In the genomic region with DNA sequence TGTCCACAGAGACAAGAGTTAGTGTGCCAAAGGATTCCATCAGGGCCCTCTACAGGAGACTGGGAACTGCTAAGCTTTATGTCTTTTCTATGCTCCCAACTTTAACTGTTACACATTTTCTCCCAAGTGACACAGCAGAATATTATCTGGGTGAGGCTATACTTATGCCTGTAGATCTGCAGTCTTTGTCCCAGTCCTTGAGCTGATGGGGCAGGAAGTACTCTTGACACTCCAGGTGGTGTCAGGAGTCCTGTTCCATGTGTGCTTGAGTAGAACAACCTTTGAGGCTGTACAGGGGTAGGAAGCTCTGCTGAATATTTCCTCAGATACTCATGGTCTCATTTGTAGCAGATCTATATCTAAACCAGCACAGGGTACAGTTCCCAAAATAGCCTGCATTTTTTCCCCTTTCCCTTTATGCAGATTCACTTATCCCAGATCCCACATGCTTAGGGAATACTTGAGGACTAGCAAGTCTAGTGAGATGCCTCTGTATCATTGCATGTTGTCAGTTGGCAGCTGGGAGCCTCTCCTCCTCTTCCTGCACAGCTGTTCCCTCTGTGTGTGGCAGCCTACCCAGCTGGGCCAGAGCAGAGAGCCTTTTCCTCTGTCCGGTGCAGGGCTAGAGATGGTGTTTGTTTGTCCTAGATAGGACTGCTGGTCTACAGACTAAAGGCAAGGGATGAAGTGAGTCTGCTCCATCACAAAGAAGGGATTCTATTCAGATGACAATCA, we compare ENCODE assay signal across 24 mouse cellular contexts.
DNase-seq lines count a peak whose midpoint lies in the region; ATAC-seq and TF ChIP-seq lines count a peak whose summit lies in the region.
"Had no signal": no experiment of that assay in that cellular context is flagged by ENCODE, and none has a peak within 500 bp of the region (broad histone marks: within the 10 kb centered on the region; RNA-seq: fewer than 3 reads in every experiment).

No protein-coding gene starts in this region.

- no peak for TF ChIP-seq CTCF in forebrain, postnatal 0 days (IDR thresholded peaks at IDR 0.05; ENCODE audit: low read depth)

- H3K9ac ChIP-seq in forebrain, postnatal 0 days = no peak overlapping the region
- H3K9ac ChIP-seq in forebrain, embryonic 13.5 days = no peak overlapping the region
- no peak overlapping the region for H3K9ac ChIP-seq in intestine, embryonic 16.5 days (ENCODE audit: low read depth, low read length)
- H3K9ac ChIP-seq in intestine, embryonic 15.5 days = no peak overlapping the region
- H3K9ac ChIP-seq: heart, embryonic 15.5 days; hindbrain, embryonic 14.5 days; limb, embryonic 12.5 days; liver, embryonic 15.5 days; midbrain, embryonic 13.5 days; neural tube, embryonic 13.5 days had no signal

- no peaks in the 10 kb centered on the region for H3K4me1 ChIP-seq in forebrain, postnatal 0 days (ENCODE audit: insufficient read depth)
- H3K4me1 ChIP-seq in forebrain, embryonic 13.5 days = peaks cover 3% of the 10 kb centered on the region; the same call in 1 of the 2 replicates
- H3K4me1 ChIP-seq in intestine, embryonic 16.5 days (ENCODE audit: control insufficient read depth, insufficient read depth, low read length) = 0 out of 2 replicates have a peak, but pooled peaks cover 3% of the 10 kb centered on the region
- H3K4me1 ChIP-seq in intestine, embryonic 15.5 days (replicated peaks) = 0 out of 2 replicates have a peak, but pooled peaks cover 2% of the 10 kb centered on the region
- H3K4me1 ChIP-seq: heart, embryonic 15.5 days; limb, embryonic 12.5 days; liver, embryonic 15.5 days; midbrain, embryonic 13.5 days; neural tube, embryonic 13.5 days had no signal

- H3K27me3 ChIP-seq in forebrain, postnatal 0 days (ENCODE audit: insufficient read depth, low read length) = no peaks in the 10 kb centered on the region
- no peaks in the 10 kb centered on the region for H3K27me3 ChIP-seq in forebrain, embryonic 13.5 days
- H3K27me3 ChIP-seq in intestine, embryonic 16.5 days (replicated peaks; ENCODE audit: control insufficient read depth, insufficient read depth, low read length) = no peaks in the 10 kb centered on the region
- no peaks in the 10 kb centered on the region for H3K27me3 ChIP-seq in intestine, embryonic 15.5 days (replicated peaks)
- H3K27me3 ChIP-seq: CH12.LX; heart, embryonic 15.5 days; limb, embryonic 12.5 days; liver, embryonic 15.5 days; midbrain, embryonic 13.5 days; neural tube, embryonic 13.5 days had no signal

- H3K9me3 ChIP-seq in forebrain, postnatal 0 days (ENCODE audit: low read length) = no peaks in the 10 kb centered on the region
- H3K9me3 ChIP-seq in forebrain, embryonic 13.5 days (replicated peaks) = no peaks in the 10 kb centered on the region
- H3K9me3 ChIP-seq in intestine, embryonic 16.5 days (ENCODE audit: control insufficient read depth, low read length) = no peaks in the 10 kb centered on the region
- H3K9me3 ChIP-seq in intestine, embryonic 15.5 days = no peaks in the 10 kb centered on the region
- H3K9me3 ChIP-seq: heart, embryonic 15.5 days; limb, embryonic 12.5 days; liver, embryonic 15.5 days; midbrain, embryonic 13.5 days; neural tube, embryonic 13.5 days had no signal

- no peaks in the 10 kb centered on the region for H3K36me3 ChIP-seq in forebrain, postnatal 0 days (ENCODE audit: insufficient read depth)
- H3K36me3 ChIP-seq in forebrain, embryonic 13.5 days (ENCODE audit: poor library complexity, severe bottlenecking) = no peaks in the 10 kb centered on the region
- no peaks in the 10 kb centered on the region for H3K36me3 ChIP-seq in intestine, embryonic 16.5 days (ENCODE audit: control insufficient read depth, insufficient read depth, low read length)
- no peaks in the 10 kb centered on the region for H3K36me3 ChIP-seq in intestine, embryonic 15.5 days
- H3K36me3 ChIP-seq: heart, embryonic 15.5 days; limb, embryonic 12.5 days; liver, embryonic 15.5 days; midbrain, embryonic 13.5 days; neural tube, embryonic 13.5 days had no signal

- WGBS in forebrain, postnatal 0 days = 52% methylated on average over 1 of the region's 1 CpGs
- 68% methylated on average over 1 of the region's 1 CpGs for WGBS in forebrain, embryonic 13.5 days
- WGBS in intestine, embryonic 16.5 days = 38% methylated on average over 1 of the region's 1 CpGs
- WGBS in intestine, embryonic 15.5 days = 33% methylated on average over 1 of the region's 1 CpGs

- DNase-seq in forebrain, postnatal 0 days = no peak
- peak; percentile 9 for DNase-seq in gastrocnemius, postnatal 25 days
- DNase-seq in gastrocnemius, postnatal 10 days = no peak
- DNase-seq in right cerebral cortex, postnatal 14 days = peak; percentile 6
- DNase-seq in right cerebral cortex, adult 2 months (ENCODE audit: low spot score in 2 of 2) = no peak
- DNase-seq: adrenal gland, adult 8-10 months; cerebellum, adult 8-10 months; cerebellum, postnatal 25 days; kidney, adult 2 months; kidney, postnatal 36 days had no signal

- no peak overlapping the region for H3K27ac ChIP-seq in forebrain, postnatal 0 days (ENCODE audit: low read depth, low read length)
- no peak overlapping the region for H3K27ac ChIP-seq in forebrain, embryonic 13.5 days
- no peak overlapping the region for H3K27ac ChIP-seq in intestine, embryonic 16.5 days (ENCODE audit: low read length)
- no peak overlapping the region for H3K27ac ChIP-seq in intestine, embryonic 15.5 days
- H3K27ac ChIP-seq: heart, embryonic 15.5 days; hindbrain, embryonic 14.5 days; layer of hippocampus, adult 2 months; left cerebral cortex, adult 2 months; limb, embryonic 12.5 days; liver, embryonic 15.5 days; macrophage; midbrain, embryonic 13.5 days; neural tube, embryonic 13.5 days had no signal

- H3K4me3 ChIP-seq in forebrain, postnatal 0 days (ENCODE audit: low read depth, low read length) = no peak overlapping the region
- H3K4me3 ChIP-seq in forebrain, embryonic 13.5 days = no peak overlapping the region
- no peak overlapping the region for H3K4me3 ChIP-seq in intestine, embryonic 16.5 days (ENCODE audit: low read length)
- H3K4me3 ChIP-seq in intestine, embryonic 15.5 days (replicated peaks) = no peak overlapping the region
- H3K4me3 ChIP-seq: heart, embryonic 15.5 days; layer of hippocampus, adult 2 months; left cerebral cortex, adult 2 months; limb, embryonic 12.5 days; liver, embryonic 15.5 days; midbrain, embryonic 13.5 days; neural tube, embryonic 13.5 days had no signal

- H3K4me2 ChIP-seq in forebrain, postnatal 0 days (ENCODE audit: low read depth) = no peak overlapping the region
- H3K4me2 ChIP-seq in forebrain, embryonic 13.5 days = no peak overlapping the region
- no peak overlapping the region for H3K4me2 ChIP-seq in intestine, embryonic 16.5 days (ENCODE audit: low read depth, low read length)
- H3K4me2 ChIP-seq in intestine, embryonic 15.5 days (replicated peaks) = no peak overlapping the region
- H3K4me2 ChIP-seq: heart, embryonic 15.5 days; hindbrain, embryonic 14.5 days; limb, embryonic 12.5 days; liver, embryonic 15.5 days; midbrain, embryonic 13.5 days; neural tube, embryonic 13.5 days had no signal

- peak; percentile 20; the same call in 1 of the 2 replicates for ATAC-seq in forebrain, postnatal 0 days
- ATAC-seq in forebrain, embryonic 13.5 days = no peak
- ATAC-seq in intestine, embryonic 16.5 days = peak; percentile 50; the same call in 1 of the 2 replicates
- ATAC-seq in intestine, embryonic 15.5 days = no peak
- ATAC-seq: forebrain, embryonic 14.5 days; midbrain, embryonic 13.5 days had no signal

Comparison
In these comparisons a context has a peak if more than half of its experiments do, and no peak if none do; other contexts are left out.
1. ATAC-seq: peak in forebrain, postnatal 0 days (single experiment) and intestine, embryonic 16.5 days (single experiment); none in forebrain, embryonic 13.5 days (single experiment) and intestine, embryonic 15.5 days (single experiment).
2. DNase-seq: peak in gastrocnemius, postnatal 25 days (single experiment) and right cerebral cortex, postnatal 14 days (single experiment); none in forebrain, postnatal 0 days (single experiment), gastrocnemius, postnatal 10 days (single experiment) and right cerebral cortex, adult 2 months (0 of 2).